9 mouse cellular contexts compared by ENCODE assay signal in the genomic region with DNA sequence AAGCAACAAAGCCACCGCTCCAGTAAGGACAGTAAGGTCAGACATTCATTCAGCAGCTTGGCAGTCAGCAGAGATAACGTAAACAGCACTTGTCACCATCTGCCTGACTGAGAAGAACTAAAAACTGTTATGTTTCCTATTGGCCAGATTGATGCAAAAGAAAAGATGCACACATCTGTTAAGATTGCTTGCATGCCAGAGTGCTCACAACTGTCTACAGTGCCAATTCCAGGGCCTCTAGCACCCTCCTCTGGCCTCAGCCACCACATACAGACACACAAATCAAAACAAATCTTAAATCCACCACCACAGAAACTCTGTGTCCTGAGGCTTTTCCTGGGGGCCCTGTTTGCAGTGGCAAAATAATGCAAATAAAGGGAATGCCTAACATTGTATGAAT. TPM values are rescaled to one million over a fixed set of nuclear protein-coding genes. Genes with fewer than 3 reads are reported as not detected.
DNase-seq lines count a peak whose midpoint lies in the region; TF ChIP-seq lines count a peak whose summit lies in the region.
"Had no signal": no experiment of that assay in that cellular context is flagged by ENCODE, and none has a peak within 500 bp of the region (broad histone marks: within the 10 kb centered on the region; RNA-seq: fewer than 3 reads in every experiment).

No protein-coding gene starts in this region.

- DNase-seq in adrenal gland, postnatal 10 days: peak; percentile 47
- no peak for DNase-seq in adrenal gland, adult 8-10 months
- peak; percentile 18 to 26 for DNase-seq in layer of hippocampus, postnatal 10 days (ENCODE audit: low spot score in 2 of 2)
- DNase-seq in layer of hippocampus, adult 11-12 months (ENCODE audit: low spot score): no peak
- peak; percentile 34 for DNase-seq in 416B (ENCODE audit: low read depth)
- peak; percentile 52 for DNase-seq in brain, embryonic 14.5 days (ENCODE audit: low read depth)
- DNase-seq in spleen, postnatal 14 days (ENCODE audit: low spot score in 2 of 2): no peak
- DNase-seq in left cerebral cortex, postnatal 25 days (ENCODE audit: low spot score in 2 of 2): no peak
- DNase-seq: B cell, adult 2 months had no signal

- TF ChIP-seq POLR2A in brain, embryonic 14.5 days (IDR thresholded peaks at IDR 0.05; ENCODE audit: borderline replicate concordance, extremely low read depth, insufficient read depth, insufficient read length, poor library complexity, severe bottlenecking): no peak

- TF ChIP-seq CTCF in brain, embryonic 14.5 days (IDR thresholded peaks at IDR 0.05; ENCODE audit: borderline replicate concordance, extremely low read depth, insufficient read depth, insufficient read length): peak; percentile 37; the same call in 1 of the 2 replicates

- intact Hi-C loops in left cerebral cortex, postnatal 25 days (cut with DNase I): loop anchor here (5.0 kb wide), 1 partner anchor 40 kb away; a partner anchor contains a TSS

RNA-seq across cellular contexts. Expression of a gene that starts 25.2 kb away (rescaled TPM):
- total RNA-seq in adrenal gland, postnatal 10 days (2021): 1 to 10 TPM; 1.6 to 2.5 TPM
- total RNA-seq in adrenal gland, adult 8-10 months (2022): 1 to 10 TPM in 3 of 4 experiments, under 1 TPM in 1; 0.78 to 2.8 (median 1.3) TPM
- 1 to 10 TPM; 2.4 to 2.6 TPM for total RNA-seq in layer of hippocampus, postnatal 10 days (2021)
- 1.9 and 3.1 TPM in 2 replicates for polyA plus RNA-seq in brain, embryonic 14.5 days (2012; rRNA removed)
- 1 to 10 TPM; 1.8 to 2.3 TPM for total RNA-seq in left cerebral cortex, postnatal 25 days (2021)

RNA-seq across cellular contexts. Expression of a gene that starts 41.0 kb away (rescaled TPM):
- 1 to 10 TPM; 2.0 to 2.2 TPM for total RNA-seq in adrenal gland, postnatal 10 days (2021)
- 1 to 10 TPM in 2 of 4 experiments, not detected in 2; 2.3 to 2.8 TPM for total RNA-seq in adrenal gland, adult 8-10 months (2022)
- total RNA-seq in layer of hippocampus, postnatal 10 days (2021): 1 to 10 TPM in 1 of 2 experiments, not detected in 1; 4.9 TPM
- polyA plus RNA-seq in brain, embryonic 14.5 days (2012; rRNA removed): 0.93 and 2.3 TPM in 2 replicates
- total RNA-seq in left cerebral cortex, postnatal 25 days (2021): 1 to 10 TPM; 1.8 to 3.9 TPM

RNA-seq across cellular contexts. Expression of a gene that starts 42.1 kb away (rescaled TPM):
- 10 to 100 TPM; 12.6 to 15.8 TPM for total RNA-seq in adrenal gland, postnatal 10 days (2021)
- total RNA-seq in adrenal gland, adult 8-10 months (2022): 10 to 100 TPM; 11.8 to 22.0 (median 16.8) TPM
- 10 to 100 TPM; 54.2 to 59.1 TPM for total RNA-seq in layer of hippocampus, postnatal 10 days (2021)
- 65.0 and 69.8 TPM in 2 replicates for polyA plus RNA-seq in brain, embryonic 14.5 days (2012; rRNA removed)
- total RNA-seq in left cerebral cortex, postnatal 25 days (2021): 10 to 100 TPM; 41.8 to 41.9 TPM

RNA-seq across cellular contexts. Expression of a gene that starts 42.4 kb away (rescaled TPM):
- 10 to 100 TPM; 14.1 to 17.4 TPM for total RNA-seq in adrenal gland, postnatal 10 days (2021)
- total RNA-seq in adrenal gland, adult 8-10 months (2022): 10 to 100 TPM; 15.5 to 27.5 (median 19.9) TPM
- 10 to 100 TPM; 18.5 to 21.9 TPM for total RNA-seq in layer of hippocampus, postnatal 10 days (2021)
- polyA plus RNA-seq in brain, embryonic 14.5 days (2012; rRNA removed): 16.0 and 25.6 TPM in 2 replicates
- 10 to 100 TPM; 14.9 to 19.0 TPM for total RNA-seq in left cerebral cortex, postnatal 25 days (2021)

Comparison
In these comparisons a context has a peak if more than half of its experiments do, and no peak if none do; other contexts are left out.
1. DNase-seq: peak in adrenal gland, postnatal 10 days (single experiment), layer of hippocampus, postnatal 10 days (2 of 2), 416B (single experiment) and brain, embryonic 14.5 days (single experiment); none in adrenal gland, adult 8-10 months (single experiment), layer of hippocampus, adult 11-12 months (single experiment), spleen, postnatal 14 days (0 of 2) and left cerebral cortex, postnatal 25 days (0 of 2).